Mouse (Mus musculus) limb, embryonic 15.5 days (tissue): ENCODE results near the gene Smc5. TPM values are rescaled to one million over a fixed set of nuclear protein-coding genes. Genes with fewer than 3 reads are reported as not detected.

Source experiments
- ATAC-seq: fragments of 200-750 bp; cut with Nextera tagmentation; 2 replicates; pipeline ENCODE4 v1.8.0; 2017; ENCODE audit warnings: low read depth, moderate TSS enrichment; ENCODE audit not compliant: insufficient number of reproducible peaks, low FRiP score, low TSS enrichment
- H3K27ac ChIP-seq: fragments of 300-500 bp; sonication (generic); 2 replicates; pipeline ENCODE4 v1.5.1; 2015; ENCODE audit warnings: moderate library complexity, mild to moderate bottlenecking, inconsistent platforms
- H3K27me3 ChIP-seq: fragments of 300-500 bp; sonication (generic); 2 replicates; pipeline ENCODE4 v1.6.1; 2015; ENCODE audit warnings: inconsistent platforms
- H3K36me3 ChIP-seq: fragments of 300-500 bp; sonication (generic); 2 replicates; pipeline ENCODE4 v1.6.1; 2015; ENCODE audit warnings: inconsistent platforms
- H3K4me1 ChIP-seq: fragments of 300-500 bp; sonication (generic); 2 replicates; pipeline ENCODE4 v1.6.1; 2015; ENCODE audit warnings: inconsistent platforms
- H3K4me2 ChIP-seq: fragments of 300-500 bp; sonication (generic); 2 replicates; pipeline ENCODE4 v1.6.1; 2015; ENCODE audit warnings: mild to moderate bottlenecking, inconsistent platforms
- H3K4me3 ChIP-seq: fragments of 300-500 bp; sonication (generic); 2 replicates; pipeline ENCODE4 v1.5.1; 2015; ENCODE audit warnings: mild to moderate bottlenecking, inconsistent platforms
- H3K9ac ChIP-seq: fragments of 300-500 bp; sonication (generic); 2 replicates; pipeline ENCODE4 v1.6.1; 2015; ENCODE audit warnings: inconsistent platforms
- H3K9me3 ChIP-seq: fragments of 300-500 bp; sonication (generic); 2 replicates; pipeline ENCODE4 v1.6.1; 2016; ENCODE audit warnings: inconsistent platforms
- WGBS: fragments of 180-500 bp; shearing (Covaris S2); methylation state at CpG from one replicate; pipeline ENCODE4 v1.1.7; 2015; 5-methylcytosine and 5-hydroxymethylcytosine counted together
- polyA plus RNA-seq: library from polyadenylated mRNA; unstranded; fragments of >200 nt; fragmentation: Nextera tagmentation; extraction: Ambion mirVana; gene quantifications from 2 replicates; pipeline ENCODE4 v1.2.1, GENCODE M21; 2015

Smc5 gene
- polyA plus RNA-seq, 1 experiment from 2014 or later: 29.6 TPM

- ATAC-seq: no peak
- no peak overlapping the region for H3K27ac ChIP-seq
- H3K4me2 ChIP-seq: no peak overlapping the region
- H3K9ac ChIP-seq: no peak overlapping the region
- no peak overlapping the region for H3K4me3 ChIP-seq
- peaks cover 3% of the 10 kb centered on the region; the same call in 1 of the 2 replicates for H3K36me3 ChIP-seq
- no peaks in the 10 kb centered on the region for H3K27me3 ChIP-seq
- H3K9me3 ChIP-seq: no peaks in the 10 kb centered on the region
- H3K4me1 ChIP-seq: no peaks in the 10 kb centered on the region
- 88% methylated on average over 6 of the region's 6 CpGs for WGBS
Observed at GRCm38 (mm10) chr19:23187732-23188131, 86.0 kb downstream of the Smc5 start.

- Histone ChIP-seq H3K27ac (no peak overlapping the region), H3K36me3 (peaks cover 3% of the 10 kb centered on the region; the same call in 1 of the 2 replicates), H3K4me3 (no peak overlapping the region), H3K27me3 (no peaks in the 10 kb centered on the region), H3K9me3 (no peaks in the 10 kb centered on the region), H3K9ac (no peak overlapping the region), H3K4me2 (no peak overlapping the region), H3K4me1 (no peaks in the 10 kb centered on the region)
- ATAC-seq: no peak
- WGBS: 44% methylated on average over 4 of the region's 4 CpGs
Observed at GRCm38 (mm10) chr19:23184068-23184467, 89.6 kb downstream of the Smc5 start.

GRCm38 (mm10) chr19:23183493-23183892, 90.2 kb downstream of the Smc5 start:
- Histone ChIP-seq H3K4me2 (no peak overlapping the region), H3K4me1 (no peaks in the 10 kb centered on the region), H3K4me3 (no peak overlapping the region), H3K9ac (no peak overlapping the region), H3K27me3 (no peaks in the 10 kb centered on the region), H3K9me3 (no peaks in the 10 kb centered on the region), H3K36me3 (peaks cover 3% of the 10 kb centered on the region; the same call in 1 of the 2 replicates), H3K27ac (no peak overlapping the region)
- WGBS: 89% methylated on average over 4 of the region's 4 CpGs
- ATAC-seq: no peak

- no peak for ATAC-seq
- Histone ChIP-seq H3K4me2 (no peak overlapping the region), H3K9me3 (no peaks in the 10 kb centered on the region), H3K27me3 (no peaks in the 10 kb centered on the region), H3K36me3 (peaks cover 3% of the 10 kb centered on the region; the same call in 1 of the 2 replicates), H3K4me3 (no peak overlapping the region), H3K27ac (no peak overlapping the region), H3K9ac (no peak overlapping the region), H3K4me1 (no peaks in the 10 kb centered on the region)
- 91% methylated on average over 3 of the region's 3 CpGs for WGBS
Observed at GRCm38 (mm10) chr19:23178533-23178932, 95.2 kb downstream of the Smc5 start.

GRCm38 (mm10) chr19:23175511-23175910, 98.2 kb downstream of the Smc5 start:
- Histone ChIP-seq H3K27me3 (no peaks in the 10 kb centered on the region), H3K27ac (no peak overlapping the region), H3K36me3 (no peaks in the 10 kb centered on the region), H3K4me2 (no peak overlapping the region), H3K9ac (no peak overlapping the region), H3K9me3 (no peaks in the 10 kb centered on the region), H3K4me3 (no peak overlapping the region), H3K4me1 (no peaks in the 10 kb centered on the region)
- 59% methylated on average over 2 of the region's 2 CpGs for WGBS
- ATAC-seq: no peak

GRCm38 (mm10) chr19:23175090-23175489, 98.6 kb downstream of the Smc5 start:
- Histone ChIP-seq H3K36me3 (no peaks in the 10 kb centered on the region), H3K4me3 (no peak overlapping the region), H3K4me1 (no peaks in the 10 kb centered on the region), H3K27ac (no peak overlapping the region), H3K4me2 (no peak overlapping the region), H3K9ac (no peak overlapping the region), H3K9me3 (no peaks in the 10 kb centered on the region), H3K27me3 (no peaks in the 10 kb centered on the region)
- WGBS: 83% methylated on average over 3 of the region's 3 CpGs
- ATAC-seq: no peak

GRCm38 (mm10) chr19:23171136-23171535, 102.6 kb downstream of the Smc5 start:
- H3K36me3 ChIP-seq: no peaks in the 10 kb centered on the region
- no peaks in the 10 kb centered on the region for H3K4me1 ChIP-seq
- H3K27me3 ChIP-seq: no peaks in the 10 kb centered on the region
- H3K4me2 ChIP-seq: no peak overlapping the region
- no peaks in the 10 kb centered on the region for H3K9me3 ChIP-seq
- no peak overlapping the region for H3K4me3 ChIP-seq
- 78% methylated on average over 2 of the region's 2 CpGs for WGBS
- ATAC-seq: no peak
- no peak overlapping the region for H3K27ac ChIP-seq
- H3K9ac ChIP-seq: no peak overlapping the region

GRCm38 (mm10) chr19:23170476-23170875, 103.2 kb downstream of the Smc5 start:
- H3K36me3 ChIP-seq: no peaks in the 10 kb centered on the region
- no peaks in the 10 kb centered on the region for H3K9me3 ChIP-seq
- H3K27me3 ChIP-seq: no peaks in the 10 kb centered on the region
- no peaks in the 10 kb centered on the region for H3K4me1 ChIP-seq
- H3K9ac ChIP-seq: no peak overlapping the region
- no peak overlapping the region for H3K4me3 ChIP-seq
- 63% methylated on average over 5 of the region's 5 CpGs for WGBS
- H3K4me2 ChIP-seq: no peak overlapping the region
- no peak for ATAC-seq
- no peak overlapping the region for H3K27ac ChIP-seq

GRCm38 (mm10) chr19:23169659-23170050, 104.0 kb downstream of the Smc5 start:
- 92% methylated on average over 2 of the region's 2 CpGs for WGBS
- ATAC-seq: no peak
- no peak overlapping the region for H3K27ac ChIP-seq

GRCm38 (mm10) chr19:23168899-23169658, 104.6 kb downstream of the Smc5 start:
- H3K9me3 ChIP-seq: no peaks in the 10 kb centered on the region
- H3K4me2 ChIP-seq: no peak overlapping the region
- H3K27me3 ChIP-seq: no peaks in the 10 kb centered on the region
- 91% methylated on average over 5 of the region's 5 CpGs for WGBS
- H3K36me3 ChIP-seq: no peaks in the 10 kb centered on the region
- H3K27ac ChIP-seq: no peak overlapping the region
- ATAC-seq: no peak
- H3K9ac ChIP-seq: no peak overlapping the region
- H3K4me3 ChIP-seq: no peak overlapping the region
- no peaks in the 10 kb centered on the region for H3K4me1 ChIP-seq

More at GRCm38 (mm10) chr19:23169659-23170050, 104.0 kb downstream of the Smc5 start:
- Histone ChIP-seq H3K36me3 (no peaks in the 10 kb centered on the region), H3K4me3 (no peak overlapping the region), H3K4me1 (no peaks in the 10 kb centered on the region), H3K4me2 (no peak overlapping the region), H3K9ac (no peak overlapping the region), H3K9me3 (no peaks in the 10 kb centered on the region), H3K27me3 (no peaks in the 10 kb centered on the region)

- no peak overlapping the region for H3K9ac ChIP-seq
- no peak overlapping the region for H3K4me3 ChIP-seq
- WGBS: 66% methylated on average over 11 of the region's 11 CpGs
- ATAC-seq: no peak
- H3K27me3 ChIP-seq: no peaks in the 10 kb centered on the region
- no peak overlapping the region for H3K27ac ChIP-seq
- no peaks in the 10 kb centered on the region for H3K36me3 ChIP-seq
- no peaks in the 10 kb centered on the region for H3K9me3 ChIP-seq
- peaks cover 3% of the 10 kb centered on the region; the same call in 1 of the 2 replicates for H3K4me1 ChIP-seq
- H3K4me2 ChIP-seq: no peak overlapping the region
Observed at GRCm38 (mm10) chr19:23166550-23167284, 107.0 kb downstream of the Smc5 start.

GRCm38 (mm10) chr19:23164651-23165240, 109.0 kb downstream of the Smc5 start:
- Histone ChIP-seq H3K27ac (no peak overlapping the region), H3K4me2 (no peak overlapping the region)
- WGBS: 91% methylated on average over 16 of the region's 16 CpGs

More at GRCm38 (mm10) chr19:23164651-23165240, 109.0 kb downstream of the Smc5 start:
- ATAC-seq: no peak
- no peaks in the 10 kb centered on the region for H3K27me3 ChIP-seq
- H3K4me1 ChIP-seq: peaks cover 10% of the 10 kb centered on the region
- H3K36me3 ChIP-seq: no peaks in the 10 kb centered on the region
- H3K9me3 ChIP-seq: no peaks in the 10 kb centered on the region
- H3K4me3 ChIP-seq: no peak overlapping the region
- H3K9ac ChIP-seq: no peak overlapping the region
